Mouse (Mus musculus): Measurements from ENCODE around the gene Gm44790. TPM values are rescaled to one million over a fixed set of nuclear protein-coding genes. Genes with fewer than 3 reads are reported as not detected.
"Not testable (repeated sequence)": the region's sequence is repeated elsewhere in the genome, so short reads cannot be mapped to it uniquely, and the experiment has no call there.

Gm44790 gene
- polyA plus RNA-seq, 1 experiment from 2014 or later, result not detected

DNA sequence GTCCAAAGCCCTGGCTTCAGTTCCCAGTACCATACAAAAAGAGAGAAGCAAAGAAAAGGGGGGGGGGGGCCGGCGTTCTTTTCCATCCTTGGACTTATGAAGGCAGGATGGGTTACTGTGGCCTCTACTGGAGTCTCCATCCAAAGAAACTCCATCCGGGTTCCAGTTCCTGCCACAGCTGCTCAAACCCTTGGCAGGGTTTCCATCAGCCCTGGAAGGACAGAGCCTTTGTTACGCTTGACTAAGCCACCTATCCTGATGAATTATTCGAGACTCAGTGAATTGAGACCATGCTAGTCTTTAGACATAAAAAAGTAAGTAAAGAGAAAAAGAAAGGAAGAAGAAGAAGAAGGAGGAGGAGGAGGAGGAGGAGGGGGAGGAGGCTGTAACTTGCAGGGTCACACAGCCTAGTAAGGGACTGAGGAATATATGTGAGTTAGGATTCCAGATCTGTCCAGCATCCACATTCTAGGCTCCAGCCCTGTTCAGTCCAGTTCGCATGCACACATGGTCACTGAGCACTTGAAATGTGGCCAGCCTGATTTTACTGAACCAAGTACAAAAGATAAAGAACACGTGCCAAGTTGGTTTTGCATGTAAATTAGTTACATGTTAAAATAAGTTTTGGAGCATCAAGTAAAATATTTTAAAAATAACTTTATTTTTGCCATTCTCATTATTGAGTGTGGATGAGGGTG lies 59.6 kb downstream of the Gm44790 start:
- no peak overlapping the region for H3K4me2 ChIP-seq (ENCODE audit: low read length)
- ATAC-seq (ENCODE audit: low FRiP score, low TSS enrichment), result no peak
- 54% methylated on average over 7 of the region's 7 CpGs for WGBS
- no peaks in the 10 kb centered on the region for H3K27me3 ChIP-seq (ENCODE audit: control insufficient read depth, insufficient read depth, low read length)
- H3K9ac ChIP-seq (replicated peaks; ENCODE audit: low read length), result no peak overlapping the region
- H3K4me1 ChIP-seq (ENCODE audit: control insufficient read depth, insufficient read depth, low read length), result peaks cover 14% of the 10 kb centered on the region
- no peak overlapping the region for H3K27ac ChIP-seq (replicated peaks; ENCODE audit: low read depth, low read length)
- peak; percentile 20 for DNase-seq
- H3K36me3 ChIP-seq (ENCODE audit: control insufficient read depth, insufficient read depth, low read length), result no peaks in the 10 kb centered on the region
- no peaks in the 10 kb centered on the region for H3K9me3 ChIP-seq (ENCODE audit: control insufficient read depth, low read length)
- H3K4me3 ChIP-seq (replicated peaks; ENCODE audit: low read depth, low read length), result no peak overlapping the region

DNA sequence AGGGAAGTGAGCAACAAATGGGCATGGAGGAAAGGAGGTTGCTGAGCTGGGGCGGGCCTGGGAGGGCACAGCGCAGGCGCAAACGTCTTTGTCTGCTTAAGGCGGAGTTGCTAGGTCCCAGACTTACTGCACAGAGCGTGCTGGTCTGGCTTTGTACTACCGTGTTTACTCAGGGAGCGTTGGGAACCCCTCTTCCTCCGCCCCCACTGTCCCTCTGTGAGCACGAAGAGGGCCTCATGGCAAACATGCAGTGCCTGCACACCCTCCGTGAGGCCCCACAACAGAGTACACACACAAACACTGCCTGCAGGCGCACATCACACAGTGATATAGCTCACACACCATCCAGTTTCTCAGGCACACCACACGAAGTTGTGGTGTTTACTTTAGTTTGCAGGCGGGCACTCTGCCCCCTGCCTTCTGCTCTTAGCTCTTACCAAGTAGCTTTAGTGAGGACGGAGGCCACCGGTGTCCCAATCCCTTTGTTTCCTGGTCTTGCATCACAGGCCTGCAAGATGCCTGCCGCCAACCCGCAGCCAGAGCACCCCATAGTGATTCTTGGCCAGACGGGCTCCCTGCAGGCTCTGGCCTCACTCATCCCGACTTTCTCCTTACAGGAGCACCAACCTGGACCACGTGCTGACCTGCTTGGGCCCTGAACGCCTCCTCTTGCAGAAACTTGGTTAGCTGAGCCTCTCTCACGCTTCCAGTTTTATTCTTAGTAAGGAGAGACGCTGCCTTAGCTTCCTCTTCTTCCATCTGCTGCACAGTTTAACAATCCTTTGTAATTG lies 61.1 kb downstream of the Gm44790 start:
- H3K4me1 ChIP-seq (ENCODE audit: control insufficient read depth, insufficient read depth, low read length), result peaks cover 14% of the 10 kb centered on the region
- WGBS, result 3% methylated on average over 24 of the region's 24 CpGs
- 0 out of 2 replicates have a peak overlapping the region, but pooled peaks have one; percentile 7 for H3K4me3 ChIP-seq (replicated peaks; ENCODE audit: low read depth, low read length)
- H3K36me3 ChIP-seq (ENCODE audit: control insufficient read depth, insufficient read depth, low read length), result no peaks in the 10 kb centered on the region
- peak overlapping the region; percentile 98 for H3K27ac ChIP-seq (replicated peaks; ENCODE audit: low read depth, low read length)
- DNase-seq, result peak; percentile 91
- H3K9ac ChIP-seq (replicated peaks; ENCODE audit: low read length), result peak overlapping the region; percentile 66
- ATAC-seq (ENCODE audit: low FRiP score, low TSS enrichment), result peak; percentile 90
- no peaks in the 10 kb centered on the region for H3K9me3 ChIP-seq (ENCODE audit: control insufficient read depth, low read length)
- H3K4me2 ChIP-seq (ENCODE audit: low read length), result peak overlapping the region; percentile 52
- no peaks in the 10 kb centered on the region for H3K27me3 ChIP-seq (ENCODE audit: control insufficient read depth, insufficient read depth, low read length)

DNA sequence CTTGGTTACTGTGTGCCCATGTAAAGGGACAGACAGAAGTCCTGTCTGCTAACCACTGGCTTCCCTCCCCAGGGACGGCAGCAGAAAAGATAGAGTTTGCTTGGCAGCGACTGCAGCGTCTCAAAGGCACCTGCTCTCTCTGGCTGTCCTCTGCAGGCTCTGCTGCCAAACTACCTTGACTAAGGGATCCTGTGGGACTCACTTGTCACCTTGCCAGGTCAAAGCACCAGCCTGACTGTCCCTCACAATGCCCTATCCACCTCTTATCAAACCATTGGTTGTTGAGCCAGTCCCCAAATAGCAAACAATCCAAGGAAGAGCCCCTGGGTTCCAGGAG lies 61.7 kb downstream of the Gm44790 start:
- peak overlapping the region; percentile 52 for H3K4me2 ChIP-seq (ENCODE audit: low read length)
- no peak overlapping the region for H3K4me3 ChIP-seq (replicated peaks; ENCODE audit: low read depth, low read length)
- no peaks in the 10 kb centered on the region for H3K27me3 ChIP-seq (ENCODE audit: control insufficient read depth, insufficient read depth, low read length)
- no peaks in the 10 kb centered on the region for H3K9me3 ChIP-seq (ENCODE audit: control insufficient read depth, low read length)
- peaks cover 14% of the 10 kb centered on the region for H3K4me1 ChIP-seq (ENCODE audit: control insufficient read depth, insufficient read depth, low read length)
- ATAC-seq (ENCODE audit: low FRiP score, low TSS enrichment), result peak; percentile 19; the same call in 1 of the 2 replicates
- WGBS, result 18% methylated on average over 3 of the region's 3 CpGs
- H3K9ac ChIP-seq (replicated peaks; ENCODE audit: low read length), result peak overlapping the region; percentile 66
- no peak for DNase-seq
- H3K27ac ChIP-seq (replicated peaks; ENCODE audit: low read depth, low read length), result peak overlapping the region; percentile 98
- H3K36me3 ChIP-seq (ENCODE audit: control insufficient read depth, insufficient read depth, low read length), result no peaks in the 10 kb centered on the region

DNA sequence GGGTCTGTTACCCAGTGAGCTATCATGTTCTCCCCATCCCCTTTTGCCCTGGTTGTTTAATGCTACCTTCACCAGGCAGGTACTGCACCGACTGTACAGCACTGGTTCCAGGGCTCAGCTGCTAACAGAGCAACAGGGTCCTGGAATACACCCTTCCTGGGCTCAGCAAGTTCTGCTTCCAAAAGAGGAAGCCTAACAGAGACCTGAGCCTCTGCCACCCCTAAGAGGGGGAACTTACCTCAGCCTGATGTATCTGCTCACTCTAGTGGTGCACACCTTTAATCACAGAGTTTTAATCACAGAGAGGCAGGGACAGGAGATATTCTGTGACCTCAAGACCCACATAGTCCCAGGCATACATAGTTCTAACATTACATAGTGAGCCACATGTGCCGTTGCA lies 63.5 kb downstream of the Gm44790 start:
- H3K27me3 ChIP-seq (ENCODE audit: control insufficient read depth, insufficient read depth, low read length), result no peaks in the 10 kb centered on the region
- ATAC-seq (ENCODE audit: low FRiP score, low TSS enrichment), result no peak
- no peak overlapping the region for H3K9ac ChIP-seq (replicated peaks; ENCODE audit: low read length)
- H3K9me3 ChIP-seq (ENCODE audit: control insufficient read depth, low read length), result no peaks in the 10 kb centered on the region
- H3K27ac ChIP-seq (replicated peaks; ENCODE audit: low read depth, low read length), result no peak overlapping the region
- WGBS, result 100% methylated on average over 2 of the region's 2 CpGs
- H3K4me1 ChIP-seq (ENCODE audit: control insufficient read depth, insufficient read depth, low read length), result peaks cover 14% of the 10 kb centered on the region
- DNase-seq, result no peak
- H3K4me2 ChIP-seq (ENCODE audit: low read length), result no peak overlapping the region
- no peaks in the 10 kb centered on the region for H3K36me3 ChIP-seq (ENCODE audit: control insufficient read depth, insufficient read depth, low read length)
- H3K4me3 ChIP-seq (replicated peaks; ENCODE audit: low read depth, low read length), result no peak overlapping the region

DNA sequence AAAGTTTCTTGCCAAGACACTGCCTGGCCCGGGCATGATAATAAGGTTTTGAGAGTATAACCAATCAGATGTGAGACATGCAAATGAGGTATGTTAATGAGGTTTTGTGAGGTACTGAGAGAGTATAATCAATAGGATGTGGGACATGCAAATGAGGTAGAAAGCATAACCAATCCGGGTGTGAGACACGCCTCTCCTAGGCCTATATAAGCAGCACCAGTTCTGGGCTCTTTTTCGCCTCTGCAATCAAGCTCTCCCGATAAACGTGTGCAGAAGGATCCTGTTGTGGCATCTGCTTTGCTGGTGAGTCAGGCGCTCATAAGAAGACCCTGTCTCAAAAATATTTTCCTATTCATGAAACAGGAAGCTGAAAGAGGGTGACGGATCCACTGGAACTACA lies 64.0 kb downstream of the Gm44790 start:
- WGBS, result 94% methylated on average over 8 of the region's 8 CpGs

DNA sequence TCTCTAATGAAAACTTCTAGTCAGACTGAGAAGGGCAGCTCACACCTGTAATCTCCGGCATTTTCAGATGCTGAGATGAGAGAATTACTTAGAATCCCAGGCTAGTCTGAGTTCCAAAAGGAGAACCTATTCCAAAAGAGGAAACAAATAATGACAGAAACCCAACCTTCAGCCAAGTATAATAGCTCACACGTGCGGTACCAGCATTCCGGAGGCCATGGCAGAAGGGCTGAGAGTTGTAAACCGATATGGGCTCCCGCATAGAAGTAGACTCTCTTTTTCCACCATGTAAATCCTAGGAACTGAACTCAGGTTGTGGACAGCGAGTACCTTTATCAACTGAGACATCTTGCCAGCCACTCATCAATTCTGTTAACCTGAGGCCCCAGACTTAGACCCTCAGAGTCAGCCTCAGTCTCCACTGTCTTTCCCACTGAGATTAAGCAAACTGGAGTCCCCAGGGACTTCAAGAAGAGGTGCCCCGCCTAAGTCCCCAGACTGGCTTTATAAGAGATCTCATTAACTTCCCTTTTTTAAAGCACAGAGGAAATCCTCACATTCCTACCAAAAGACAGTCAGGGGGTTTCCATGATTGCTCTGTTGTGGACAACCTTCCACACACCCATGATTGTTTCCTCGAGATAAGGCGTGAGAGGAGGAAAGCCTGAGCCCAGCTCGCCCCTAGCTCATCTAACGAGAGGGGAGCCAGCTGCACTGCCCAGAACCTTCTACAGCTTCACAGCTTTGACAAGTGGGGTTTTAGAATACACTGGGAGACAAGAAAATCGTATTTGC lies 67.2 kb downstream of the Gm44790 start:
- ATAC-seq (ENCODE audit: low FRiP score, low TSS enrichment) (no peak), DNase-seq (no peak)
- Histone ChIP-seq H3K27ac (replicated peaks; ENCODE audit: low read depth, low read length) (no peak overlapping the region), H3K4me2 (ENCODE audit: low read length) (no peak overlapping the region), H3K9me3 (ENCODE audit: control insufficient read depth, low read length) (no peaks in the 10 kb centered on the region), H3K4me3 (replicated peaks; ENCODE audit: low read depth, low read length) (no peak overlapping the region), H3K36me3 (ENCODE audit: control insufficient read depth, insufficient read depth, low read length) (no peaks in the 10 kb centered on the region), H3K4me1 (ENCODE audit: control insufficient read depth, insufficient read depth, low read length) (no peaks in the 10 kb centered on the region), H3K9ac (replicated peaks; ENCODE audit: low read length) (no peak overlapping the region), H3K27me3 (ENCODE audit: control insufficient read depth, insufficient read depth, low read length) (no peaks in the 10 kb centered on the region)
- 80% methylated on average over 13 of the region's 13 CpGs for WGBS

More for the DNA sequence above, 64.0 kb downstream of the Gm44790 start:
- not testable (repeated sequence) for DNase-seq; H3K36me3 ChIP-seq (ENCODE audit: control insufficient read depth, insufficient read depth, low read length); H3K9ac ChIP-seq (replicated peaks; ENCODE audit: low read length); H3K27ac ChIP-seq (replicated peaks; ENCODE audit: low read depth, low read length); H3K4me3 ChIP-seq (replicated peaks; ENCODE audit: low read depth, low read length); H3K4me2 ChIP-seq (ENCODE audit: low read length); H3K9me3 ChIP-seq (ENCODE audit: control insufficient read depth, low read length); ATAC-seq (ENCODE audit: low FRiP score, low TSS enrichment); H3K27me3 ChIP-seq (ENCODE audit: control insufficient read depth, insufficient read depth, low read length)
- peaks cover 14% of the 10 kb centered on the region for H3K4me1 ChIP-seq (ENCODE audit: control insufficient read depth, insufficient read depth, low read length)

DNA sequence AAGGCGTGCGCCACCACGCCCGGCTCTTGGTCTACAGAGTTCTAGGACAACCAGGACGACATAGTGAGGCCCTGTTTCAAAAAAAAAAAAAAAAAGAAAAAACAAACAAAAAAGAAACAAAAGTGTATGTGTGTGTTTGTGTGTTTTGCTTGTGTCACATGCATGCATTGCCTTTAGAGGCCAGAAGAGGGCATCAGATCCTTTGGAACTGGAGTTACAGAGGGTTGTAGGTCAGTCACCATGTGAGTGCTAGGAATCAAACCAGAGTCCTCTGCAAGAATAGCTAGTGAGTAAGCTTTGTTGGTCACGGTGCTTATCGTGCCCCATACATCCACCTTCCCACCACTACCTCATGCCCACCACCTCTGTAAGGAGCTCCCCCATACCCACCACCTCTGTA lies 68.3 kb downstream of the Gm44790 start:
- Histone ChIP-seq H3K27me3 (ENCODE audit: control insufficient read depth, insufficient read depth, low read length) (no peaks in the 10 kb centered on the region), H3K27ac (replicated peaks; ENCODE audit: low read depth, low read length) (no peak overlapping the region), H3K9ac (replicated peaks; ENCODE audit: low read length) (no peak overlapping the region), H3K9me3 (ENCODE audit: control insufficient read depth, low read length) (no peaks in the 10 kb centered on the region), H3K4me2 (ENCODE audit: low read length) (no peak overlapping the region), H3K4me1 (ENCODE audit: control insufficient read depth, insufficient read depth, low read length) (no peaks in the 10 kb centered on the region), H3K4me3 (replicated peaks; ENCODE audit: low read depth, low read length) (no peak overlapping the region), H3K36me3 (ENCODE audit: control insufficient read depth, insufficient read depth, low read length) (no peaks in the 10 kb centered on the region)
- no peak for DNase-seq
- ATAC-seq (ENCODE audit: low FRiP score, low TSS enrichment), result no peak
- 93% methylated on average over 7 of the region's 7 CpGs for WGBS
